ENCODE assay signal across 10 mouse cellular contexts in the genomic region with DNA sequence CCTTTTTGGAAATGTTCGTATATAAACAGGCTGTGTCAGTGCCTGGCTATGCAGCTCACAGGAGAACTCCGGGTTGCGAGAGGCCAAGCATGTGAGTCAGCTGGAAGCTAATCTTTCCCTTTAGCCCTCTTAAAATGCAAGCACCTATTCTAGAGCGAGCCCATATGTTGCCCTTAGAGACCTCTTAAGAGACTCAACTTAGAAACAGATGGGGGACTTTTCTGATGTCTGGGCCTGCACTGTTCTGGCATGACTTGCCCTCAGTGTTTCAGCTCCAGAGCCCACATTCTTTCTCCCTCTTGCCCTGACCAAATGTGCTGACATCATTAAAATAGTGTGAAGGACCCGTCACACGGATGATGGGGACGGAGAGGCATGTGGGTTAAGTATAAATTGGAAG. TPM values are rescaled to one million over a fixed set of nuclear protein-coding genes. Genes with fewer than 3 reads are reported as not detected.
DNase-seq lines count a peak whose midpoint lies in the region; ATAC-seq lines count a peak whose summit lies in the region.
"Had no signal": no experiment of that assay in that cellular context is flagged by ENCODE, and none has a peak within 500 bp of the region (broad histone marks: within the 10 kb centered on the region; RNA-seq: fewer than 3 reads in every experiment).

No protein-coding gene starts in this region.

- H3K9ac ChIP-seq in forebrain, embryonic 13.5 days, result no peak overlapping the region
- H3K9ac ChIP-seq in forebrain, embryonic 15.5 days (replicated peaks), result no peak overlapping the region
- H3K9ac ChIP-seq in hindbrain, embryonic 13.5 days, result no peak overlapping the region

- no peaks in the 10 kb centered on the region; the same call in 1 of the 2 replicates for H3K27me3 ChIP-seq in forebrain, embryonic 13.5 days
- no peaks in the 10 kb centered on the region for H3K27me3 ChIP-seq in forebrain, embryonic 15.5 days
- H3K27me3 ChIP-seq in hindbrain, embryonic 13.5 days, result peaks cover 15% of the 10 kb centered on the region

- no peaks in the 10 kb centered on the region for H3K9me3 ChIP-seq in forebrain, embryonic 13.5 days (replicated peaks)
- H3K9me3 ChIP-seq in forebrain, embryonic 15.5 days, result no peaks in the 10 kb centered on the region
- no peaks in the 10 kb centered on the region for H3K9me3 ChIP-seq in hindbrain, embryonic 13.5 days

- H3K27ac ChIP-seq in forebrain, embryonic 13.5 days, result no peak overlapping the region
- H3K27ac ChIP-seq in forebrain, embryonic 15.5 days (replicated peaks), result no peak overlapping the region
- H3K27ac ChIP-seq in hindbrain, embryonic 13.5 days, result no peak overlapping the region

- DNase-seq in NIH3T3 (ENCODE audit: low read depth), result peak; percentile 82
- peak; percentile 37 for DNase-seq in lung, postnatal 10 days
- no peak for DNase-seq in c-Kit-positive CD71-positive TER-119-positive erythroid progenitor cells, embryonic 14.5 days (ENCODE audit: low spot score)
- no peak for DNase-seq in cerebellum, postnatal 36 days
- DNase-seq in thymus, postnatal 36 days, result no peak

- no peak overlapping the region for H3K4me3 ChIP-seq in forebrain, embryonic 13.5 days
- no peak overlapping the region for H3K4me3 ChIP-seq in forebrain, embryonic 15.5 days
- H3K4me3 ChIP-seq in hindbrain, embryonic 13.5 days, result no peak overlapping the region

- peaks cover 25% of the 10 kb centered on the region for H3K4me1 ChIP-seq in forebrain, embryonic 13.5 days
- peaks cover 17% of the 10 kb centered on the region for H3K4me1 ChIP-seq in forebrain, embryonic 15.5 days
- peaks cover 33% of the 10 kb centered on the region for H3K4me1 ChIP-seq in hindbrain, embryonic 13.5 days (replicated peaks)

- ATAC-seq in forebrain, embryonic 13.5 days, result no peak
- no peak for ATAC-seq in forebrain, embryonic 15.5 days (replicated peaks)
- no peak for ATAC-seq in hindbrain, embryonic 13.5 days (ENCODE audit: low FRiP score)
- ATAC-seq: CD4-positive, CD25-positive, alpha-beta regulatory T cell, adult 4 months had no signal

- 70% methylated on average over 7 of the region's 7 CpGs for WGBS in forebrain, embryonic 13.5 days
- 58% methylated on average over 7 of the region's 7 CpGs for WGBS in forebrain, embryonic 15.5 days
- WGBS in hindbrain, embryonic 13.5 days, result 56% methylated on average over 7 of the region's 7 CpGs

- 0 out of 2 replicates have a peak overlapping the region, but pooled peaks have one; percentile 74 for H3K4me2 ChIP-seq in forebrain, embryonic 13.5 days
- no peak overlapping the region for H3K4me2 ChIP-seq in forebrain, embryonic 15.5 days (replicated peaks)
- H3K4me2 ChIP-seq in hindbrain, embryonic 13.5 days, result peak overlapping the region; percentile 32

- no peaks in the 10 kb centered on the region for H3K36me3 ChIP-seq in forebrain, embryonic 13.5 days (ENCODE audit: poor library complexity, severe bottlenecking)
- H3K36me3 ChIP-seq in forebrain, embryonic 15.5 days, result no peaks in the 10 kb centered on the region
- H3K36me3 ChIP-seq in hindbrain, embryonic 13.5 days, result peaks cover 3% of the 10 kb centered on the region; the same call in 1 of the 2 replicates

RNA-seq across cellular contexts. Expression of a gene that starts 2.1 kb away (rescaled TPM):
- polyA plus RNA-seq in forebrain, embryonic 13.5 days (2015; fragmentation: Nextera tagmentation; extraction: Ambion mirVana), result 16.7 and 17.4 TPM in 2 replicates
- polyA plus RNA-seq in forebrain, embryonic 15.5 days (2015; fragmentation: Nextera tagmentation; extraction: Ambion mirVana), result 19.8 and 21.9 TPM in 2 replicates
- polyA plus RNA-seq in hindbrain, embryonic 13.5 days (2015; fragmentation: Nextera tagmentation; extraction: Ambion mirVana), result 25.3 and 27.5 TPM in 2 replicates

RNA-seq across cellular contexts. Expression of a gene that starts 59.1 kb away (rescaled TPM):
- polyA plus RNA-seq in forebrain, embryonic 13.5 days (2015; fragmentation: Nextera tagmentation; extraction: Ambion mirVana), result 0.04 and 0.06 TPM in 2 replicates
- polyA plus RNA-seq in forebrain, embryonic 15.5 days (2015; fragmentation: Nextera tagmentation; extraction: Ambion mirVana), result 0.33 TPM in 1 of 2 replicates, not detected in the other
- 6.4 and 9.3 TPM in 2 replicates for polyA plus RNA-seq in hindbrain, embryonic 13.5 days (2015; fragmentation: Nextera tagmentation; extraction: Ambion mirVana)
- polyA plus RNA-seq: spleen, adult 2 months had no signal

Comparison
In these comparisons a context has a peak if more than half of its experiments do, and no peak if none do; other contexts are left out.
1. DNase-seq: peak in NIH3T3 (single experiment) and lung, postnatal 10 days (single experiment); none in c-Kit-positive CD71-positive TER-119-positive erythroid progenitor cells, embryonic 14.5 days (single experiment), cerebellum, postnatal 36 days (0 of 2) and thymus, postnatal 36 days (0 of 2).